Mouse (Mus musculus) B cell, adult 62 days (primary cell): ENCODE data around the gene Olfr738. TPM values are rescaled to one million over a fixed set of nuclear protein-coding genes. Genes with fewer than 3 reads are reported as not detected.

Experiments used
- total RNA-seq: library from RNA; stranded (reverse); gene quantifications from 4 replicates; pipeline ENCODE4 v1.2.4, GENCODE M21; 2023

Olfr738 gene
- not detected in 4 replicates for total RNA-seq

DNA sequence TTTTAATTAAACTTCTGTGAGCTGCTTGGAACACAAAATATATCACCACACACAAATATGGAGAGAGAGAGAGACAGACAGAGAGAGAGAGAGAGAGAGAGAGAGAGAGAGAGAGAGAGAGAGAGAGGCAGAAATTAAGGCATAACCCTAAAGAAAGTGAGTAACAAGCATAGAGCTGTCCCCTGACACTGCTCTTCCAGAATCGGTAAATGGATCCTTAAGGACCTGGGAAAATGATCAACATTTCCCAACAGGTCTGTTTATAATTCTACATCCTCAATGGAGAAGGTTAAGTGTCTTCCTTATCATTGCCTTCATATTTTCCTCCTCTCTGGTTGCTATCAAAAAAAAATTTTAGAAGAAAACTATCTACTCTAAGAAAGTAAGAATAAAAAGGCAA lies at the start of gene Olfr738:
TSS of gene Olfr738 (plus strand) at position 301 of the 400 bp plus-strand sequence.

DNA sequence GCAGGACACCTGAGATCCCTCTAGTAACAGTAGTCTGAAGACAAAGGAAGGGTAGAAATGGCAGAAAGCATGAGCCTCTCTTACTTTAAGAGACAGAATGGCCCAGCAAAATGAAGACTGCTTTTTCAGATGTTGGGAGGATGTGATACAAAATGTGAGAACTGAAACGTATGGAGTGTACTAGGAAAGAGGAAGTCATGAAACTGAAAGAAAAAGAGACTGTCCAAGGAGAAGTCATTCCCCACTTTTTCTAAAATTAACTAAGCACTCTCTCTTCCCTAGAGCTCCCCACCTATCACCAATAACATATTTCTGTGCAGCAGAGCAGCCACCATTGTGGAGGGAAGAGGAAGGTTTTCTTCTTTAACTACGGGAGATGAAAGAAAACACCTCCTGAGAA lies 49.8 kb upstream of the Olfr738 start, which contains the start of gene Tlr11:
TSS of gene Tlr11 (plus strand) at position 322 of the 400 bp plus-strand sequence.

DNA sequence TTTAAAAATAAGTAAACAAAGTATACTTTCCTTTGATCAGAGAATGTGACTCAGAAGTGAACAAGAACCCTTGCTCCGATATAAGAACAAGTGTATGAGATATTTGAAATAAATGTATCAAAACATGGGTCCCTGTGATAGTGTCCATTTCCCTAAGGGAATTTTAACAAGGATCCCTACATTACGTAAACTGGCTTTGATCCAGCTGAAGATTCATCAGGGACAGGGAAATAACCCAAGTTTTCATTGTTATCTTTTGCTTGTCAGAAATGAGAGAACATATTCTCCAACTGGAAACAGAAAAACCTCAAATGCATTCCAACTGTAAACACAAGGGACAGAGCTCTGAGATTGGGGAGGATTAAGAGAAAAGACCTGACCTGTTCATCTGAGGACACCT lies 26.5 kb upstream of the Olfr738 start, which contains the start of gene Olfr736:
TSS of gene Olfr736 (plus strand) at position 301 of the 400 bp plus-strand sequence.

DNA sequence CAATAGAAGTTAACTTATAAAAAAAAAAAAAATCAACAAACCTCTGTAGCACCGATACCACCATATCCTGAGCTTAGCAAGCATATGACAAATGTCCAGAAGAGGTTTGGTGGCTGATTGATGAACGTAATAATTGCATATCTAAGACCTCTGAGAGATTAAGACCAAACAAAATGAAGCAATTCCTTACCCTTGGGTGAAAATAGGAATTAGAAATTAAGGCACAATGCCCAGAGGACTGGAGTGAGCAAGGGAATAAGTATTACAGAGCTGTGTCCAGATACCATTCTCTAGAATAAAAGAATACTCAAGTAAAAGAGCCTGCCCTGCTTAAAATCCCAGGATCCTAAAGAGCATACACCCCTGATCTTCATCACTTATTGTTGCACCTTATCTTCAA lies 11.0 kb downstream of the Olfr738 start, which contains the start of gene Olfr739:
TSS of gene Olfr739 (plus strand) at position 301 of the 400 bp plus-strand sequence.

DNA sequence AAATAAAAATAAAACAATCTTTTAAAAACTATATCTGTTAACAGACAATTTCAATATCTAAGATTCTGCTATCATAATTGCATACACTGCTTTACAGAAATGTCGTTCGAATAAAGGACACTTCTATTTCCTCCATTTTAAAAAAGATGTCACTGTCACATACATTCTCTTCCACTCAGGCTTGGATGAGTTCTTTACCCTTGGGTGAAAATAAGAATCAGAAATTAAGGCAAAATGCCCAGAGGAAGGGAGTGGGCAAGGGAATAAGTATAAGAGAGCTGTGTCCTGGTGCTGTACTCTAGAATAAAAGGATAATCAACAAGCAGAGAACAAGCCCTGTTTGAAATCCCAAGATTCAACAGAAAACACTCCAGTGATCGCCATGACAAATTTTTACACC lies 37.9 kb downstream of the Olfr738 start, which contains the start of gene Olfr740:
TSS of gene Olfr740 (plus strand) at position 301 of the 400 bp plus-strand sequence.

Other genes with a start within 250 kb of the Olfr738 start
- not detected in 4 replicates for gene Olfr730, start 219.4 kb upstream of the Olfr738 start, total RNA-seq
- not detected in 4 replicates for gene Olfr731, start 165.7 kb upstream of the Olfr738 start, total RNA-seq
- not detected in 4 replicates for gene Olfr732, start 123.4 kb upstream of the Olfr738 start, total RNA-seq
- not detected in 4 replicates for gene Olfr733, start 106.0 kb upstream of the Olfr738 start, total RNA-seq
- not detected in 4 replicates for gene Olfr734, start 80.8 kb upstream of the Olfr738 start, total RNA-seq
- gene Olfr735, start 58.7 kb upstream of the Olfr738 start, total RNA-seq, result 0.13 TPM in 1 of 4 replicates, not detected in the others
- gene Tlr11, start 49.7 kb upstream of the Olfr738 start, total RNA-seq, result not detected in 4 replicates
- gene Olfr736, start 26.4 kb upstream of the Olfr738 start, total RNA-seq, result not detected in 4 replicates
- gene Olfr739, start 11.1 kb downstream of the Olfr738 start, total RNA-seq, result not detected in 4 replicates
- not detected in 4 replicates for gene Olfr740, start 38.0 kb downstream of the Olfr738 start, total RNA-seq
- not detected in 4 replicates for gene Olfr741, start 65.2 kb downstream of the Olfr738 start, total RNA-seq
- gene Olfr742, start 96.0 kb downstream of the Olfr738 start, total RNA-seq, result not detected in 4 replicates
- gene Olfr743, start 114.3 kb downstream of the Olfr738 start, total RNA-seq, result not detected in 4 replicates
- not detected in 4 replicates for gene Olfr744, start 207.3 kb downstream of the Olfr738 start, total RNA-seq
- gene Olfr745, start 231.8 kb downstream of the Olfr738 start, total RNA-seq, result not detected in 4 replicates
- not detected in 4 replicates for gene Olfr746, start 239.5 kb downstream of the Olfr738 start, total RNA-seq